Mouse (Mus musculus) ES-Bruce4 (cell line): Measurements from ENCODE around the gene Ttc6.

Experiments
- CTCF ChIP-seq: IDR thresholded peaks from one replicate; pipeline ENCODE4 v1.8.1; 2011; ENCODE audit warnings: low read depth, low read length
- EP300 ChIP-seq: IDR thresholded peaks from 2 replicates; pipeline ENCODE4 v1.6.1; 2011; ENCODE audit warnings: low read depth, low read length; ENCODE audit not compliant: insufficient read depth
- POLR2A ChIP-seq: IDR thresholded peaks from one replicate; pipeline ENCODE4 v1.8.1; 2011; ENCODE audit warnings: low read length; ENCODE audit not compliant: insufficient read depth

DNA sequence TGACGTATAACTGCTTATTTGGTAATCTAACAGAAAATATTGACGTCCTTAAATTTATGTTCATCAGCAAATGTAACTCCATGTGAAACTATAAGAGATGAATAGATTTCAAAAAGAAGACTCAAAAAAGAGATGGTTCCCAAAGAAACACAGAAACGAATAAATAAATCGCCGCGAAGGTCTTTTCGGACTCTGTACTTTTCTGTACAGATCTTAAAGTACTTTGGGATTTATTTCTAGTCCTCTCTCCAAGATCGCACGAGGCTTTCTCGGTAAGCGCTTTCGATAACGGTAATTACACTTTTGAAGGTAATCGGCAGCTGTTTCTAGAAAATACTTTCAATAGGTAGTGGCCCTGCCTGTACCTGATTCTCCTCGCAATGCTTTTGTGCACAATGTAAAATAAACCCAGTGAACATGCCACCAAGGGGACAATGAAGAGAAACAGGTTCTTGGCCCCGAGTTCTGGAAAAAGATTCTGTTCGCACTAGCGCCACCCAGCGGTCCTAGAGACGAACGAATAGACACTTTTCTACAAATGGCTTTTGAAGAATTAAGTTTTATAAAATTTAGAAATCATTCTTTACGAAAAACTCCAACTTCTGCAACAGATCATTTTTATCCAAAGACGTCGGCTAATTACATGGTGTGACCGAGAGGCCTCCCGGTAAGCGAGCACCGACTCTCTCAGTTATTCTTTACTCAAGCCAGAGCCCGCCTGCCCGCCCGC is 19.1 kb upstream of the Ttc6 start:
- TF ChIP-seq CTCF (peak; percentile 31), POLR2A (no peak), EP300 (no peak)
